Mouse (Mus musculus) heart, embryonic 15.5 days (tissue): ENCODE results near the gene Prrc2b. TPM values are rescaled to one million over a fixed set of nuclear protein-coding genes. Genes with fewer than 3 reads are reported as not detected.

Source experiments
- ATAC-seq: fragments of 200-750 bp; cut with Nextera tagmentation; replicated peaks from 2 replicates; pipeline ENCODE4 v1.8.0; 2017; ENCODE audit warnings: low read depth, moderate TSS enrichment; ENCODE audit not compliant: insufficient number of reproducible peaks, insufficient read depth, low FRiP score
- H3K27ac ChIP-seq: fragments of 300-500 bp; sonication (generic); 2 replicates; pipeline ENCODE4 v1.5.1; 2015; ENCODE audit warnings: mild to moderate bottlenecking, inconsistent platforms
- H3K27me3 ChIP-seq: fragments of 300-500 bp; sonication (generic); 2 replicates; pipeline ENCODE4 v1.6.1; 2015; ENCODE audit warnings: inconsistent platforms
- H3K36me3 ChIP-seq: fragments of 300-500 bp; sonication (generic); 2 replicates; pipeline ENCODE4 v1.6.1; 2015; ENCODE audit warnings: mild to moderate bottlenecking, inconsistent platforms
- H3K4me1 ChIP-seq: fragments of 300-500 bp; sonication (generic); replicated peaks from 2 replicates; pipeline ENCODE4 v1.6.1; 2015; ENCODE audit warnings: inconsistent platforms
- H3K4me2 ChIP-seq: fragments of 300-500 bp; sonication (generic); 2 replicates; pipeline ENCODE4 v1.6.1; 2015; ENCODE audit warnings: inconsistent platforms, mild to moderate bottlenecking, moderate library complexity
- H3K4me3 ChIP-seq: fragments of 300-500 bp; sonication (generic); 2 replicates; pipeline ENCODE4 v1.5.1; 2015; ENCODE audit warnings: mild to moderate bottlenecking, inconsistent platforms
- H3K9ac ChIP-seq: fragments of 300-500 bp; sonication (generic); 2 replicates; pipeline ENCODE4 v1.6.1; 2015; ENCODE audit warnings: mild to moderate bottlenecking, inconsistent platforms
- H3K9me3 ChIP-seq: fragments of 300-500 bp; sonication (generic); replicated peaks from 2 replicates; pipeline ENCODE4 v1.6.1; 2016; ENCODE audit warnings: inconsistent platforms
- WGBS: fragments of 180-500 bp; shearing (Covaris S2); methylation state at CpG from one replicate; pipeline ENCODE4 v1.1.7; 2015; ENCODE audit warnings: mixed read lengths; 5-methylcytosine and 5-hydroxymethylcytosine counted together
- polyA plus RNA-seq: library from polyadenylated mRNA; unstranded; fragments of >200 nt; fragmentation: Nextera tagmentation; extraction: Ambion mirVana; gene quantifications from 2 replicates; pipeline ENCODE4 v1.2.1, GENCODE M21; 2015

Prrc2b gene
- polyA plus RNA-seq, 1 experiment from 2014 or later, result 21.0 TPM

DNA sequence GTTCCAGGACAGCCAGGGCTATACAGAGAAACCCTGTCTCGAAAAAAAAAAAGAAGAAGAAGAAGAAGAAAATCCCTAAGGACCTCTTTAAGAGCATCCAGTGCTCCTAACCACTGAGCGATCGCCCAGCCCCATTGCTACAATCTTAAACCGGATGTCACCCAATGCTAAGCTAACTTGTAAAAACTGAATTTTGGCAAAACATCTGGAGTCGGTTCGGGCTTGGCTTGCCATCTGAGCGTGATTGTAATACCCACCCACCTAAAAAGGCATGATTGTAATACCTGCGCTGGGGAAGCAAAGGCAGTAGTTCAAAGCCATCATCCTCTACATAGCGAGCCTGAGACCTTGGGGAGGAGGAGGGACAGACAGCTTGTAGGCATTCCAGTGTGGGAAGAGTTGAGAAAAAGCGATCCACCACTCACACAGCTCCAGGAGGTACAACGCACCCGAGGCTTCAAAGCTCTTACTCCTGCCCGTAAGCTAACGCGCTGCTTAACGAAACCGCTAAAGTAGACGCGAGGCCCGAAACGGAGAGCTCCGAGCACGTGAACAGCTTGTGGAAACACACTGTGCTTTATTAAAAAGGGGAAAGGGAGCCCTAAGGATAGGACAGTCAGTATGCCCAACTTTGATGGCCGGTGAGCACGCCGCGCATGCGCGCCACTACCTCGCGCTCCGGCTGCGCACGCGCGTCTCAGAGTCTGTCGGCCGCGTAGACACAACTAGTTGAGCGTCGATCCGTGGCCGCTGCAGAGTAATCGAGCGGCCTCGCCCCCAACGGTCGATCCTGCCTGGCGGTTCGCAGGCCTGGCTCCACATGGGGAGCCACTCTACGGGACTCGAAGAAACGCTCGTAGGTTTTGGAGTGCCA lies 85.2 kb downstream of the Prrc2b start, which contains the start of gene Pomt1:
Pomt1 (plus strand) TSS at position 705 of the 874 bp plus-strand sequence.
- Histone ChIP-seq H3K4me1 (peaks cover 18% of the 10 kb centered on the region), H3K36me3 (peaks cover 32% of the 10 kb centered on the region), H3K9me3 (no peaks in the 10 kb centered on the region), H3K27ac (peak within 1 kb of the TSS; percentile 90), H3K9ac (peak within 1 kb of the TSS; percentile 68), H3K4me3 (peak within 1 kb of the TSS; percentile 77), H3K4me2 (peak within 1 kb of the TSS; percentile 81), H3K27me3 (no peaks in the 10 kb centered on the region)
- ATAC-seq, result peak; percentile 94
- under 1% methylated on average over 54 of the region's 54 CpGs for WGBS

- Histone ChIP-seq H3K4me1 (peaks cover 18% of the 10 kb centered on the region), H3K4me3 (peak overlapping the region; percentile 77), H3K9ac (peak overlapping the region; percentile 68), H3K4me2 (peak overlapping the region; percentile 81), H3K36me3 (peaks cover 24% of the 10 kb centered on the region; the same call in 1 of the 2 replicates), H3K9me3 (no peaks in the 10 kb centered on the region), H3K27me3 (no peaks in the 10 kb centered on the region), H3K27ac (peak overlapping the region; percentile 90)
- peak; percentile 32 for ATAC-seq
- under 1% methylated on average over 20 of the region's 20 CpGs for WGBS
Measured at GRCm38 (mm10) chr2:32236760-32237487, 86.0 kb downstream of the Prrc2b start.

DNA sequence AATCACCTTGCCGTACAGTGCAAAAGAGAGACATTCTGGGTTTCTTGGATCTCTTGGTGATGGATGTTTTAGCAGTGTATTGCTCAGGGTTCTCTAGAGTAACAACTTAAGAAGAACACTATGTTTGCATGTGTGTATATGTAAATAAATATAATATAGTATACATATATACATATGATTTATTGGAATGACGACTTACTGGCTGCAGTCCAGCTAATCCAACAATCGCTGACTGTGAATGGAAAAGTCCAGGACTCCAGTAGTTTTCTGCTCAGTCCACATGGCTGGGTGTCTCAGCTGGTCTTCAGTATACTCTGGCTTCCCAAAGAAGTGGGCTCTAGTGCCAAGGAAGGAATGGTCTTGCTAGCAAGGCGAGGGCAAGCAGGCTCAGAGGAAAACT lies 86.7 kb downstream of the Prrc2b start:
- 36% methylated on average over 4 of the region's 4 CpGs for WGBS
- Histone ChIP-seq H3K27me3 (no peaks in the 10 kb centered on the region), H3K4me3 (peak overlapping the region; percentile 77), H3K27ac (peak overlapping the region; percentile 90), H3K9me3 (no peaks in the 10 kb centered on the region), H3K4me1 (peaks cover 18% of the 10 kb centered on the region), H3K4me2 (peak overlapping the region; percentile 81), H3K36me3 (peaks cover 19% of the 10 kb centered on the region; the same call in 1 of the 2 replicates), H3K9ac (peak overlapping the region; percentile 68)
- ATAC-seq, result no peak

DNA sequence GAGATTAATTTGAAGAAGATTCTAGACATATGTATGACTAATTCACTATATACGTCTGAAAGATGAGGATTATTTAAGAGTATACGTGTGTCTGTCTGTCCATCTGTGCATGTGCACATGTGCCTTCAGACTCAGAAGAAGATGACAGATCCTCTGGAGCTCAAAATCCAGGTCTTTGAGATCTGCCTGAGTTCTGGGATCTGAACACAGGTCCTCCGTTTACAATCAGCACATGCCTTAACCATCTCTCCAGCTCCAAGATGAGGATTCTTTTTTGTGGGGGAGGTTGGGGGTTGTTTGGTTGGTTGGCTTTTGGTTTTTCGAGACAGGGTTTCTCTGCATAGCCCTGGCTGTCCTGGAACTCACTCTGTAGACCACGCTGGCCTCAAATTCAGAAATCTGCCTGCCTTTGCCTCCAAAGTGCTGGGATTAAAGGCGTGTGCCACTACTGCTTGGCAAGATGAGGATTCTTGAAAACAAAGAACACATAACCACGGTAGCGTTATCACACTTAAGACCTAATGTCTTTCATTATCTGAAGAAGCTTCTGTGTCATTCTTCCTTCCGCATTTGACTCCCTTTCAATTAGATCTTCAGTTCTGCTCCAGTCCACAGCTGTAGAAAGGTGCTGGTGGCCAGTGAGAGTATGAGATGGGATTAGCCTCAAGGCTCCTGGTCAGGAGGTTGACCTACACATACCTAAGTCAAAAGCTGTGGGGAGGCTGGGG lies 88.0 kb downstream of the Prrc2b start:
- no peak overlapping the region for H3K27ac ChIP-seq
- peaks cover 7% of the 10 kb centered on the region; the same call in 1 of the 2 replicates for H3K36me3 ChIP-seq
- 84% methylated on average over 9 of the region's 9 CpGs for WGBS
- no peak overlapping the region for H3K4me2 ChIP-seq
- ATAC-seq, result no peak
- H3K27me3 ChIP-seq, result no peaks in the 10 kb centered on the region
- no peak overlapping the region for H3K9ac ChIP-seq
- peaks cover 18% of the 10 kb centered on the region for H3K4me1 ChIP-seq
- H3K9me3 ChIP-seq, result no peaks in the 10 kb centered on the region
- no peak overlapping the region for H3K4me3 ChIP-seq

DNA sequence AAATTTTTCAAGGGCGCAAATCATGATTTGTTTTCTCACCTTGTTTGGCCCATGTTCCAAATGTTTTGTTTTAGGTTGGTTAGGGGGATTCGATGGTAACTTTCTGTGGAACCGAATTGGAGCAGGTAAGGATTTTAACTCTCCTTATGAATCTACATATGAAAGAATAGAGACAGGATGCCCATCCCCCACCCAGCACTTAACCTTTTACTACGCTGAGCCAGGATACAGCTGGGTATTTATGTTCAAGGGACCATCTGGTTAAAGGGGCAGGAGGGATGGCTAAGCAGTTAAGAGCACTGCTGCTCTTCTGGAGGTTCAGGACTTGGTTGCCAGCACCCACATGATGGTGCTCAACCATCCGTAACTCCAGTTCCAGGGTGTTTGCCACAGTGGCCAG lies 89.7 kb downstream of the Prrc2b start:
- WGBS, result 86% methylated on average over 5 of the region's 5 CpGs
- no peak overlapping the region for H3K9ac ChIP-seq
- H3K4me3 ChIP-seq, result no peak overlapping the region
- peaks cover 17% of the 10 kb centered on the region; the same call in 1 of the 2 replicates for H3K36me3 ChIP-seq
- H3K9me3 ChIP-seq, result no peaks in the 10 kb centered on the region
- no peaks in the 10 kb centered on the region for H3K27me3 ChIP-seq
- no peak overlapping the region for H3K4me2 ChIP-seq
- no peak for ATAC-seq
- peaks cover 10% of the 10 kb centered on the region for H3K4me1 ChIP-seq
- H3K27ac ChIP-seq, result no peak overlapping the region

DNA sequence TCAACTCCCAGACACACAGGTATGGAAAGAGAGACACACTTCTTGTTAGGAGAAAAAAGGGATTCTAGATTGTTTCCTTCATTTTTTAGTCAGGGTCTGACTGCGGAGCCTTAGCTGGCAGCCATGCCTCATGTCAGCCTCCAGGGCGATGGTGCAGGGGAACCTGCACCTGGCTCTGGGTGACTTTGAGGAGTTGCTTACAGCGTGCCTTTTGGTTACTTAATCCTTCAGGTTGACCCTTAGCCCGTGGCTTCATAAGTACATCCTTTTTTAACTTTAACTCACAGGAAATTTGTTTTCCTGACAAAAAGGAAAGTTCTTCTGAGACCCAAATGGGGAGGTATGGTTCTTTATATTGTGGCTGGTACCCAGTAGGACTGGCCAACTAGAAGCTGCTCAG lies 92.1 kb downstream of the Prrc2b start:
- Histone ChIP-seq H3K36me3 (peaks cover 21% of the 10 kb centered on the region; the same call in 1 of the 2 replicates), H3K9me3 (no peaks in the 10 kb centered on the region), H3K4me3 (no peak overlapping the region), H3K4me1 (no peaks in the 10 kb centered on the region), H3K27ac (no peak overlapping the region), H3K27me3 (no peaks in the 10 kb centered on the region), H3K4me2 (no peak overlapping the region), H3K9ac (no peak overlapping the region)
- 76% methylated on average over 4 of the region's 4 CpGs for WGBS
- ATAC-seq, result no peak

DNA sequence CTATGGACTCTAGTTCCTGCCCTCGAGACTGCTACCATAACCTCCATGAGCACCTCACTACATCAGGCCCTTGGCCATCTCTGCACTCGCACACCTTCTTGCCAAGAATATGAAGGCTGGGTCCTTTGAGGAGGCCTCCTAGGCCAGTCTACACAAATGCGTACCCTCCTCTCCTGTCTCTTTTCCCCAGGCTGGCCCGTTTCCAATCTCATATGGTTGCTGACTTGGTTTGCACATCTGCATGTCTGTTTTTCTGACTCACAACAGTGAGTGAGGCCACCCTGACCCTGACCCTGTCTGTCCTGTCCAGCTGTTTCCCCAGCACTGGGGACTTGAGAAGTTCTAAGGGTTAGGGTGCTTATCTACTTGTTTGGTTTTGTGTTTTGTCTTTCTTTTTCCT lies 95.9 kb downstream of the Prrc2b start:
- WGBS, result 82% methylated on average over 4 of the region's 4 CpGs
- Histone ChIP-seq H3K4me1 (no peaks in the 10 kb centered on the region), H3K4me3 (no peak overlapping the region), H3K36me3 (peaks cover 29% of the 10 kb centered on the region; the same call in 1 of the 2 replicates), H3K9me3 (no peaks in the 10 kb centered on the region), H3K9ac (no peak overlapping the region), H3K27ac (no peak overlapping the region), H3K27me3 (no peaks in the 10 kb centered on the region), H3K4me2 (no peak overlapping the region)
- ATAC-seq, result no peak

GRCm38 (mm10) chr2:32248377-32249361 lies 97.8 kb downstream of the Prrc2b start:
- no peak for ATAC-seq
- no peaks in the 10 kb centered on the region for H3K4me1 ChIP-seq
- H3K27me3 ChIP-seq, result no peaks in the 10 kb centered on the region
- H3K36me3 ChIP-seq, result peaks cover 40% of the 10 kb centered on the region; the same call in 1 of the 2 replicates
- H3K4me3 ChIP-seq, result no peak overlapping the region
- H3K9me3 ChIP-seq, result no peaks in the 10 kb centered on the region
- 73% methylated on average over 10 of the region's 10 CpGs for WGBS
- no peak overlapping the region for H3K9ac ChIP-seq
- H3K27ac ChIP-seq, result no peak overlapping the region
- H3K4me2 ChIP-seq, result no peak overlapping the region

GRCm38 (mm10) chr2:32251791-32252527 lies 101.1 kb downstream of the Prrc2b start:
- no peaks in the 10 kb centered on the region for H3K4me1 ChIP-seq
- no peak overlapping the region for H3K4me2 ChIP-seq
- no peaks in the 10 kb centered on the region for H3K27me3 ChIP-seq
- H3K27ac ChIP-seq, result no peak overlapping the region
- H3K9me3 ChIP-seq, result no peaks in the 10 kb centered on the region
- no peak overlapping the region for H3K9ac ChIP-seq
- WGBS, result 79% methylated on average over 12 of the region's 12 CpGs
- no peak overlapping the region for H3K4me3 ChIP-seq
- ATAC-seq, result no peak
- peaks cover 45% of the 10 kb centered on the region for H3K36me3 ChIP-seq

DNA sequence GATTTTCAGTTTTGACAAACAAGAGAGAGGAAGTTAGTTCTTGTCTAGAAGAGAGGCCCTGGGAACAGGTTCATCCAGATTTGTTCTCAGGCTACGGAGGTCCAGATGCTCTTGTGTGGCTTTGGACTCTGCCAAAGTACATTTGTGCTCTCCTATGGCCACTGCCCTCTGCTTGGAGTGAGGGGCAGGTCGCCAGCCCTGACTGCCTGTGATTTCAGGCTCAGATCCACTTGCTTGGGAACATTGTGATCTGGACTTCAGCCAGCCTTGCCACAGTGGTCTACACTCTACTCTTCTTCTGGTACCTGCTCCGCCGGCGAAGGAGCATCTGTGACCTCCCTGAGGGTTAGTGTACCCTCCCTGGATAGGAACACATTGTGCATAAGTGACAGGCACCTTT lies 101.8 kb downstream of the Prrc2b start:
- Histone ChIP-seq H3K36me3 (peaks cover 51% of the 10 kb centered on the region), H3K27ac (no peak overlapping the region), H3K4me1 (no peaks in the 10 kb centered on the region), H3K4me2 (no peak overlapping the region), H3K27me3 (no peaks in the 10 kb centered on the region), H3K9ac (no peak overlapping the region), H3K4me3 (no peak overlapping the region), H3K9me3 (no peaks in the 10 kb centered on the region)
- 82% methylated on average over 5 of the region's 5 CpGs for WGBS
- no peak for ATAC-seq
